Mouse (Mus musculus): ENCODE measurements around the gene Trappc6b. TPM values are rescaled to one million over a fixed set of nuclear protein-coding genes. Genes with fewer than 3 reads are reported as not detected.

Trappc6b gene
- 91.8 TPM for polyA plus RNA-seq (2017; shearing (Covaris generic))

DNA sequence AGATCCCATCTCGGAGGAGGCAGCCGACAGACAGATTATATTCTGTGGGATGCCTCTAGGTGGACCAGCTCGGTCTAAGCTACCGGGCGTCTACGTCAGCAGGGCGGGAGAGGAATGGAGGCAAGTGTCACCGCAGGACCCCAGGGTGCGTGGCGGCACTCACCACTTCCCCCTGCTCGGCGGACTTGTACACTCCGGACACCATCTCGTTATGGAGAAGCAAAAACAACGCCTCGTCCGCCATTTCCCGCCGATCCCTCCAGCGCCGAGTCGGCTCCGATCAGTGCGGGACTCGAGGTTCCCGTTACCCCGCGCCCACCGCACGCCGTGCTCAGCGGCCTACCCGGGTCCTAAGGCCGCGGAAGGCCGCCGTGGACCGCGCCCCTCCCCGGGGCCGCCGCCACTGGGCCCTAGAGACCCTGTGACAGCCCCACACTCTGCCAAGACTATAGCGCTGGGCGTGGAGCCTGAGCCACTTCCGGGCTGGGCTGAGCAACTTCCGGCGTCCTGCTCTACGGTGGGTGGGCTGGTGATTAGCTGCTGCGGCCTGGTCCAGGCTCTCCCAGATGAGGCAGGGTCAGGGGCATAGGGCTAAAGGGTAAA, at the start of gene Trappc6b:
Gene Trappc6b, minus strand, starts transcription at position 480 of the 603 bp plus-strand sequence.

DNA sequence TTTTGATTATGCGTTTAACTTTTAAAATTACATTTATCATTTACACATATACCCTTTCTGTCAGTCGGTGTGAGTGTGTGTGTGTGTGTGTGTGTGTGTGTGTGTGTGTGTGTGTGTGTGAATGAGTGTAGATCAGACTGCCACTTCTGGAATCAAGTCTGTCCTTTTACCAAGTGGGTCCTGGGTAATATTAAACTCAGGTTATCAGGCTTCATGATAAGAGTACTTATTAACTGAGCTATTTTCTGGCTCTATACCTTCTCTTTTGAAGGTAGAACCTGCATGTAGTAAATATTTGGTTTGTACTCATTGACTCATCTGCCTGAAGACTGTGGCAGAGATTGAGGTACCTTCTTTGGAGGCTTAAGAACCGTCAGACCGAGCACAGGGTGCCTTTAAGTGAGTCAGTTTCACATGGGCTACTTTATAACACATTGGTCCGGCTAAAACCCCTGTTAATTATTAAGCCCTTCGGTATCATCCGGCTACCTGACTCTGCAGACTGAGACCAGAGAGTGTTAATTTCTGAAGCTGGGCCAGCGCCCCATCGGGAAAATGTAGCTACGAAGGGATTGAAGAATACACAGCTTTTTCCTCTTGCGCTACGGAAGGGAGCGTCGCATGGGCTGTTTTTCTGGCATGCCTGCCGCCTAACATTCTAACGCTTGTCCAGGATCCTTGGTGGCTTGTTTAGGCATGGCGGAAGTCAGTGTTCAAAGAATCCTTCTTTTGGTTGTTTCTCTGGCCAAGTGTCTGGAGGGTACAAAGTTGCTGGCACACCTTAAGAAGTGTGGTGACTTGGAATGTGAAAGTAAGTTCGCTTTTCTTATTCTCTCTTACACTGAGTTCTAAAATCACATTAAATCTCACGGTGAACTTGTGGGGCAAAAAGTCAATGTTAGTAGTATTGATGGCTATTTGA, 34.1 kb upstream of the Trappc6b start, which contains the start of gene Mia2:
Gene Mia2, plus strand, starts transcription at position 696 of the 922 bp plus-strand sequence.

GRCm38 (mm10) chr12:59066448-59067077, 5.3 kb upstream of the Trappc6b start, which contains the start of gene Pnn:
Pnn (plus strand) TSS chr12:59066884.

GRCm38 (mm10) chr12:59013234-59013633, 48.0 kb downstream of the Trappc6b start, which contains the start of gene Gemin2:
Gemin2 (plus strand) TSS chr12:59013393.

DNA sequence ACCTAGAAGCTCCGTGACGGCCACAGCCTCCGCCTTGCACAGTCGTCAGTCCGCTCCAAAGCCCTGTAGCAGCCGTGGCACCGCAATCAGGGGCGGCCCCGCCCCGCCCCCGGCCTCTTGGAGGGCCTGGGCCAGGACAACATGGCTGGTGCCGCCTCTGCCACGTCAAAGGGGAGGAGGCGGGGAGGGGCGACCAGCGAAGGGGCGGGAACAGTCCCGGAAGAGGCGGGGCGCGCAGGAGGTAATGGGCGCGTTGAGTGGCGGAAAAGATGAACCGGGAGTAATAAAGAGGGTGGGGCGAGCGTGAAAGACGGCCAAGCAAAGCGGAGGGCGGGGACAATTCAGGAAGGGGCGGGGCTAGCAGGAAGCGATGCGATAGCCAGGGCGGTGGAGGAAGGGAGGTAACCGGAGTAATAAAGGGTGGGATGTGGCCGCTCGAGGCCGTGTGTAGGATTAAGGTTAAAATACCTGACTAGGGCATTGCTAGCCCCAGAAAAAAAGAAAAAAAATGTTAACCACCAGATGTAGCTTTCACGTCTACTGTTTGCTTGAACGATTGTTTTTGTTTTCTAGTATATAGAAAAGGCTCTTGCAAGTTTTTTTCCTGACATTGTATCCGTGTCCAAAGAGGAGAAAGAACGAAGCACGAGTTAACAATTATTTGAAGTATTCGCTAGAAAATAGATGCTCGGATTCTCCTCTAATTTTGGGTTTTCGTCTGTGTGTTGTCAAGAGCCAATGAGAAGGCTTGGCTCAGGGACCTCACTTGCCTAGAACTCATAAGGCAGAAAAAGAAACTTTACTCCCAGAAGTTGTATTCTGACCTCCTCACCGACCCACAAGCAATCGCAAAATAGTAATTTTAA, 49.2 kb downstream of the Trappc6b start, which contains the start of gene Sec23a:
Gene Sec23a, minus strand, starts transcription at position 174 of the 866 bp plus-strand sequence.

Other genes with a start within 250 kb of the Trappc6b start
- 39.6 TPM for gene Sec23a, start 49.5 kb downstream of the Trappc6b start, polyA plus RNA-seq (2017; shearing (Covaris generic))
- gene Gemin2, start 48.1 kb downstream of the Trappc6b start, polyA plus RNA-seq (2017; shearing (Covaris generic)), result 28.1 TPM
- gene Pnn, start 5.4 kb upstream of the Trappc6b start, polyA plus RNA-seq (2017; shearing (Covaris generic)), result 146 TPM
- gene Mia2, start 34.3 kb upstream of the Trappc6b start, polyA plus RNA-seq (2017; shearing (Covaris generic)), result 20.0 TPM
- gene Fbxo33, start 158.3 kb upstream of the Trappc6b start, polyA plus RNA-seq (2017; shearing (Covaris generic)), result 8.3 TPM